Comparison of ENCODE assay signal across 14 mouse cellular contexts in genomic region chr14:120952434-120952833, GRCm38 (mm10). TPM values are rescaled to one million over a fixed set of nuclear protein-coding genes. Genes with fewer than 3 reads are reported as not detected.
DNase-seq lines count a peak whose midpoint lies in the region; ATAC-seq and TF ChIP-seq lines count a peak whose summit lies in the region.
"Had no signal": no experiment of that assay in that cellular context is flagged by ENCODE, and none has a peak within 500 bp of the region (broad histone marks: within the 10 kb centered on the region; RNA-seq: fewer than 3 reads in every experiment).

No protein-coding gene starts in this region.

- no peak for DNase-seq in heart, adult 2 months
- DNase-seq in heart, adult 18-20 months, result no peak
- DNase-seq in lung, postnatal 0 days (ENCODE audit: low spot score), result no peak
- no peak for DNase-seq in lung, postnatal 25 days (ENCODE audit: low spot score)
- DNase-seq in NIH3T3 (ENCODE audit: low read depth), result peak; percentile 11
- no peak for DNase-seq in frontal cortex, postnatal 10 days (ENCODE audit: low spot score in 2 of 2)
- no peak for DNase-seq in midbrain, embryonic 11.5 days (ENCODE audit: low spot score, missing footprints)
- DNase-seq: left cerebral cortex, postnatal 4 days; lung, postnatal 4 days had no signal

- no peak overlapping the region for H3K4me3 ChIP-seq in heart, adult 2 months
- no peak overlapping the region for H3K4me3 ChIP-seq in lung, postnatal 0 days (ENCODE audit: low read depth, low read length)
- H3K4me3 ChIP-seq in olfactory bulb, adult 2 months (ENCODE audit: insufficient read depth, low read depth, low read length), result no peak overlapping the region
- H3K4me3 ChIP-seq in midbrain, embryonic 11.5 days (ENCODE audit: low read depth, low read length), result no peak overlapping the region
- H3K4me3 ChIP-seq: embryonic facial prominence, embryonic 12.5 days; heart, embryonic 13.5 days; neural tube, embryonic 12.5 days had no signal

- no peak for TF ChIP-seq EP300 in heart, adult 2 months (IDR thresholded peaks at IDR 0.05; ENCODE audit: insufficient read depth, low read depth, low read length)
- no peak for TF ChIP-seq EP300 in lung, postnatal 0 days (IDR thresholded peaks at IDR 0.05)

- intact Hi-C loops in heart, adult 2 months (cut with DNase I), result no loop called here

- H3K36me3 ChIP-seq in heart, adult 2 months (ENCODE audit: control insufficient read depth, insufficient read depth, low read length), result no peaks in the 10 kb centered on the region
- H3K36me3 ChIP-seq in lung, postnatal 0 days (ENCODE audit: insufficient read depth, low read length), result no peaks in the 10 kb centered on the region
- peaks cover 17% of the 10 kb centered on the region for H3K36me3 ChIP-seq in midbrain, embryonic 11.5 days (ENCODE audit: control insufficient read depth, insufficient read depth, low read length)

- H3K4me2 ChIP-seq in lung, postnatal 0 days (replicated peaks; ENCODE audit: low read depth, low read length), result no peak overlapping the region
- no peak overlapping the region for H3K4me2 ChIP-seq in midbrain, embryonic 11.5 days
- H3K4me2 ChIP-seq: embryonic facial prominence, embryonic 12.5 days; heart, embryonic 13.5 days; neural tube, embryonic 12.5 days had no signal

- no peaks in the 10 kb centered on the region for H3K79me2 ChIP-seq in heart, adult 2 months (replicated peaks; ENCODE audit: control insufficient read depth, insufficient read depth, low read length)

- TF ChIP-seq POLR2A in heart, adult 2 months (IDR thresholded peaks at IDR 0.05; ENCODE audit: insufficient read depth, low read depth, low read length), result no peak
- no peak for TF ChIP-seq POLR2A in olfactory bulb, adult 2 months (IDR thresholded peaks at IDR 0.05; ENCODE audit: insufficient read depth, low read depth, low read length)

- H3K9ac ChIP-seq in heart, adult 2 months (ENCODE audit: low read depth, low read length), result no peak overlapping the region
- H3K9ac ChIP-seq in lung, postnatal 0 days (replicated peaks; ENCODE audit: low read depth), result no peak overlapping the region
- no peak overlapping the region for H3K9ac ChIP-seq in midbrain, embryonic 11.5 days (ENCODE audit: low read length)
- H3K9ac ChIP-seq: embryonic facial prominence, embryonic 12.5 days; heart, embryonic 13.5 days; neural tube, embryonic 12.5 days had no signal

- no peak overlapping the region for H3K27ac ChIP-seq in heart, adult 2 months
- no peak overlapping the region for H3K27ac ChIP-seq in lung, postnatal 0 days (ENCODE audit: low read length)
- no peak overlapping the region for H3K27ac ChIP-seq in olfactory bulb, adult 2 months (ENCODE audit: insufficient read depth, low read depth, low read length)
- no peak overlapping the region for H3K27ac ChIP-seq in midbrain, embryonic 11.5 days (ENCODE audit: low read depth, low read length)
- H3K27ac ChIP-seq: embryonic facial prominence, embryonic 12.5 days; heart, embryonic 13.5 days; neural tube, embryonic 12.5 days had no signal

- peak; percentile 26 for TF ChIP-seq CTCF in heart, adult 2 months (IDR thresholded peaks at IDR 0.05)
- peak; percentile 23; the same call in 1 of the 2 replicates for TF ChIP-seq CTCF in lung, postnatal 0 days (IDR thresholded peaks at IDR 0.05)
- peak; percentile 56; the same call in 1 of the 2 replicates for TF ChIP-seq CTCF in olfactory bulb, adult 2 months (IDR thresholded peaks at IDR 0.05; ENCODE audit: insufficient read depth, low read depth, low read length)

- H3K4me1 ChIP-seq in heart, adult 2 months (ENCODE audit: control insufficient read depth, insufficient read depth, low read length), result no peaks in the 10 kb centered on the region
- no peaks in the 10 kb centered on the region for H3K4me1 ChIP-seq in lung, postnatal 0 days (ENCODE audit: insufficient read depth, low read depth, low read length)
- peaks cover 3% of the 10 kb centered on the region for H3K4me1 ChIP-seq in olfactory bulb, adult 2 months (ENCODE audit: control insufficient read depth, insufficient read depth, low read length)
- H3K4me1 ChIP-seq in midbrain, embryonic 11.5 days (ENCODE audit: control insufficient read depth, insufficient read depth, low read length), result no peaks in the 10 kb centered on the region
- H3K4me1 ChIP-seq: embryonic facial prominence, embryonic 12.5 days; neural tube, embryonic 12.5 days had no signal

- no peaks in the 10 kb centered on the region for H3K9me3 ChIP-seq in lung, postnatal 0 days (ENCODE audit: low read length)
- no peaks in the 10 kb centered on the region for H3K9me3 ChIP-seq in midbrain, embryonic 11.5 days (ENCODE audit: control insufficient read depth, low read length)
- H3K9me3 ChIP-seq: neural tube, embryonic 12.5 days had no signal

- WGBS in heart, adult 2 months, result 48% methylated on average over 2 of the region's 2 CpGs
- WGBS in lung, postnatal 0 days, result 53% methylated on average over 2 of the region's 2 CpGs
- 44% methylated on average over 2 of the region's 2 CpGs for WGBS in olfactory bulb, adult 2 months
- 47% methylated on average over 2 of the region's 2 CpGs for WGBS in midbrain, embryonic 11.5 days

- no peaks in the 10 kb centered on the region for H3K27me3 ChIP-seq in heart, adult 2 months (ENCODE audit: control insufficient read depth, insufficient read depth, low read length)
- H3K27me3 ChIP-seq in lung, postnatal 0 days (replicated peaks; ENCODE audit: insufficient read depth, low read length), result no peaks in the 10 kb centered on the region
- H3K27me3 ChIP-seq in midbrain, embryonic 11.5 days (ENCODE audit: control insufficient read depth, insufficient read depth, low read length), result no peaks in the 10 kb centered on the region
- H3K27me3 ChIP-seq: embryonic facial prominence, embryonic 12.5 days; heart, embryonic 13.5 days; neural tube, embryonic 12.5 days had no signal

- no peak for ATAC-seq in lung, postnatal 0 days
- ATAC-seq in midbrain, embryonic 11.5 days (ENCODE audit: low FRiP score), result no peak
- ATAC-seq: forebrain, embryonic 16.5 days had no signal

RNA-seq across cellular contexts. Expression of gene Ipo5, which starts 41.4 kb away (rescaled TPM):
- total RNA-seq in heart, adult 2 months (2021), result 100 to 1,000 TPM in 1 of 2 experiments, 10 to 100 TPM in 1; 98.0 to 119 TPM
- 35.5 and 74.4 TPM in 2 replicates for polyA plus RNA-seq in heart, adult 2 months (2012; rRNA removed)
- 100 to 1,000 TPM; 114 to 118 TPM for total RNA-seq in heart, adult 18-20 months (2021)
- polyA plus RNA-seq in lung, postnatal 0 days (2015; fragmentation: Nextera tagmentation; extraction: Ambion mirVana), result 23.4 and 25.4 TPM in 2 replicates
- 73.4 TPM in 1 of 2 replicates, not detected in the other for polyA plus RNA-seq in olfactory bulb, adult 2 months (2012; ENCODE audit: insufficient read depth, insufficient read length, low replicate concordance, missing spikeins)
- polyA plus RNA-seq in midbrain, embryonic 11.5 days (2014; fragmentation: Nextera tagmentation; extraction: Ambion mirVana), result 166 TPM in 2 replicates
